8 mouse cellular contexts compared by ENCODE assay signal in the genomic region with DNA sequence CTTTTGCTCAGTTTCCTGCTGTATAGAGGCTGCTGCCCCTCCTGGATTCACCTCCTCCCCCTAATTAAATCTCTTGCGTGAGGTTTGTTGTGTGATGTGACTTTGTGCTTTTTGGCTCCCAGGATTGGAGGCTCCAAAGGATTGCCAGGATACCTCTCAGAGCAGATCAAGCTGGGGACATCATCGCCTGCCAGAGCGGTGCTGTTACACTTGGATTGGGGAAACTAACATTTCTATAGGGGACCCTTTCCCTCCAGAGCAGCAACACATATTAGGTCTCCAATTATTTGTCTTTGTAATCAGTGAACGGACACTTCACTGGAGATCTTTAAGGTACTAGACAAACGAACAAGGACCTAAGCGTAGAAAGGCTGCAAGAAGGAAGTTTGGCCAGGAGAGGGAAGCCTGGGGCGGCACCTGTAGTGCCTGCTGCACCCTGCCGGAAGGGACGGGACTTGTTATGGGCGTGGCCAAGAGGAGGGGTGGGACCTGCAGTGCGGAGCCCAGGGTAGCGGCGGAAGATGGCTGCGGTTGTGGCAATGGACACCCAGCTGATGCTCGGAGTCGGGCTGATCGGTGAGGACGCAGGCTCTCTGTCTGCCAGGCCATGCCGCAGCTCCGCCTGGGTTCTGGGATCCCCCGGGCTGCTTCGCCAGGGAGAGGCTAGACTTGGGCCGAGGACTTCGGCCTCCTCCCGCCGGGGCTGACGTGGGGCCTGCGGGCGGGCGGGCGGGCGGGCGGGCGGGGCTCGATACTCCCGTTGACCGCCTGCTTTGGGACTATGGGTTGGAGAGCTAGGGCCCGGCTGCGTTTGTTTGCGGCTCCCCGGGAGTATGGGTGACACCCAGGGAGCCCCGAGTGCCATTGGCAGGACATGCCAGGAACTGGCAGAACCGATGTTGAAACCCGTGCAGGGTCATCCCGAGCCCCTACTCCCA. TPM values are rescaled to one million over a fixed set of nuclear protein-coding genes. Genes with fewer than 3 reads are reported as not detected.
A peak's percentile ranks its signal among the peaks of the same experiment; 100 is the strongest.
DNase-seq lines count a peak whose midpoint lies in the region; ATAC-seq lines count a peak whose summit lies in the region.

Gene Fam45a (plus strand): TSS at position 488 of the 938 bp plus-strand sequence.

- peak; percentile 97 for DNase-seq in NIH3T3 (ENCODE audit: low read depth)
- peak; percentile 93 to 94 for DNase-seq in cerebellum, postnatal 10 days
- DNase-seq in frontal cortex, postnatal 10 days (ENCODE audit: low spot score in 2 of 2): peak; percentile 86 to 89
- DNase-seq in layer of hippocampus, postnatal 14 days (ENCODE audit: low spot score in 2 of 2): peak; percentile 88 to 91
- DNase-seq in lung, postnatal 14 days: peak; percentile 91
- DNase-seq in retina, adult 2 months (ENCODE audit: low read depth, low spot score): peak; percentile 80
- DNase-seq in thymus, postnatal 36 days: peak; percentile 91 to 95

- H3K27me3 ChIP-seq in hindbrain, embryonic 12.5 days: no peaks in the 10 kb centered on the region

- H3K36me3 ChIP-seq in hindbrain, embryonic 12.5 days: peaks cover 11% of the 10 kb centered on the region; the same call in 1 of the 2 replicates

- H3K27ac ChIP-seq in hindbrain, embryonic 12.5 days: peak within 1 kb of the TSS; percentile 31; the same call in 1 of the 2 replicates

- ATAC-seq in hindbrain, embryonic 12.5 days (ENCODE audit: low FRiP score): peak; percentile 99

- WGBS in hindbrain, embryonic 12.5 days: 2% methylated on average over 32 of the region's 45 CpGs

- H3K9ac ChIP-seq in hindbrain, embryonic 12.5 days: peak within 1 kb of the TSS; percentile 84

- no peaks in the 10 kb centered on the region for H3K9me3 ChIP-seq in hindbrain, embryonic 12.5 days (replicated peaks)

- peak within 1 kb of the TSS; percentile 68 for H3K4me3 ChIP-seq in hindbrain, embryonic 12.5 days

- peak within 1 kb of the TSS; percentile 70 for H3K4me2 ChIP-seq in hindbrain, embryonic 12.5 days (replicated peaks)

- peaks cover 4% of the 10 kb centered on the region; the same call in 1 of the 2 replicates for H3K4me1 ChIP-seq in hindbrain, embryonic 12.5 days

RNA-seq across cellular contexts. Expression of gene Fam45a, which starts in this region (rescaled TPM):
- 38.2 and 43.5 TPM in 2 replicates for polyA plus RNA-seq in hindbrain, embryonic 12.5 days (2016; fragmentation: Nextera tagmentation; extraction: Ambion mirVana)
- total RNA-seq in layer of hippocampus, postnatal 14 days (2021): 10 to 100 TPM; 29.3 to 32.1 TPM

Comparison
In these comparisons a context has a peak if more than half of its experiments do, and no peak if none do; other contexts are left out.
1. Peak in every context shown above with its lines: DNase-seq, ATAC-seq, H3K4me3 ChIP-seq and H3K27ac ChIP-seq.